Mouse (Mus musculus) spleen, postnatal 4 days (tissue): ENCODE results near the gene C1s1.
A peak's percentile ranks its signal among the peaks of the same experiment; 100 is the strongest.
"Not testable (repeated sequence)": the region's sequence is repeated elsewhere in the genome, so short reads cannot be mapped to it uniquely, and the experiment has no call there.

Experiments
- DNase-seq, 2 experiments: peaks; one replicate each; pipeline ENCODE4 v3.0.0; 2022; ENCODE audit warnings: low spot score in 2 of 2

The C1s1 gene

GRCm38 (mm10) chr6:124542284-124542683 lies at the start of gene C1s1:
Gene C1s1, minus strand, starts transcription at chr6:124542359.
- not testable (repeated sequence) for DNase-seq

- DNase-seq, result no peak
Observed at GRCm38 (mm10) chr6:124588771-124589170, 46.6 kb upstream of the C1s1 start.

GRCm38 (mm10) chr6:124586266-124586665 lies 44.1 kb upstream of the C1s1 start:
- no peak for DNase-seq

GRCm38 (mm10) chr6:124585761-124586160 lies 43.6 kb upstream of the C1s1 start:
- no peak for DNase-seq

GRCm38 (mm10) chr6:124584935-124585334 lies 42.8 kb upstream of the C1s1 start:
- no peak for DNase-seq

GRCm38 (mm10) chr6:124582231-124582630 lies 40.1 kb upstream of the C1s1 start:
- no peak for DNase-seq

GRCm38 (mm10) chr6:124580155-124580554 lies 38.0 kb upstream of the C1s1 start:
- not testable (repeated sequence) for DNase-seq

- not testable (repeated sequence) for DNase-seq
Observed at GRCm38 (mm10) chr6:124575155-124575678, 33.1 kb upstream of the C1s1 start.

- DNase-seq, result peak; percentile 39 to 82
Observed at GRCm38 (mm10) chr6:124570026-124570425, 27.9 kb upstream of the C1s1 start, which contains the start of gene C1rb. Gene C1rb, plus strand, starts transcription at chr6:124570294.

- not testable (repeated sequence) for DNase-seq
Observed at GRCm38 (mm10) chr6:124561611-124562010, 19.5 kb upstream of the C1s1 start.

- not testable (repeated sequence) for DNase-seq
Observed at GRCm38 (mm10) chr6:124561156-124561555, 19.0 kb upstream of the C1s1 start.

GRCm38 (mm10) chr6:124555956-124556355 lies 13.8 kb upstream of the C1s1 start:
- not testable (repeated sequence) for DNase-seq

- DNase-seq, result no peak
Observed at GRCm38 (mm10) chr6:124552766-124553165, 10.6 kb upstream of the C1s1 start.

- no peak for DNase-seq
Observed at GRCm38 (mm10) chr6:124549023-124549550, 6.9 kb upstream of the C1s1 start.

- not testable (repeated sequence) for DNase-seq
Observed at GRCm38 (mm10) chr6:124547979-124548378, 5.8 kb upstream of the C1s1 start.

- no peak for DNase-seq
Observed at GRCm38 (mm10) chr6:124545425-124545824, 3.3 kb upstream of the C1s1 start.

GRCm38 (mm10) chr6:124544466-124544865 lies 2.3 kb upstream of the C1s1 start:
- DNase-seq, result no peak

- DNase-seq, result not testable (repeated sequence)
Observed at GRCm38 (mm10) chr6:124541176-124541575, 983 bp downstream of the C1s1 start.

GRCm38 (mm10) chr6:124536125-124536829 lies 5.9 kb downstream of the C1s1 start:
- DNase-seq, result not testable (repeated sequence)

- no peak for DNase-seq
Observed at GRCm38 (mm10) chr6:124531077-124531476, 11.1 kb downstream of the C1s1 start.

GRCm38 (mm10) chr6:124527881-124528280 lies 14.3 kb downstream of the C1s1 start:
- no peak for DNase-seq

GRCm38 (mm10) chr6:124522082-124522481 lies 20.1 kb downstream of the C1s1 start:
- not testable (repeated sequence) for DNase-seq

GRCm38 (mm10) chr6:124517733-124518132 lies 24.4 kb downstream of the C1s1 start:
- DNase-seq, result not testable (repeated sequence)
